Mouse (Mus musculus): ENCODE results near the gene Eps8l3. TPM values are rescaled to one million over a fixed set of nuclear protein-coding genes. Genes with fewer than 3 reads are reported as not detected.
A peak's percentile ranks its signal among the peaks of the same experiment; 100 is the strongest.

Gene Eps8l3
- total RNA-seq, 4 experiments from 2014 or later: not detected

GRCm38 (mm10) chr3:107895720-107896569 is 18.9 kb downstream of the Eps8l3 start, which contains the start of gene Gstm5:
Gstm5 (plus strand) TSS chr3:107895821.
- DNase-seq (ENCODE audit: low spot score): peak; percentile 80

DNA sequence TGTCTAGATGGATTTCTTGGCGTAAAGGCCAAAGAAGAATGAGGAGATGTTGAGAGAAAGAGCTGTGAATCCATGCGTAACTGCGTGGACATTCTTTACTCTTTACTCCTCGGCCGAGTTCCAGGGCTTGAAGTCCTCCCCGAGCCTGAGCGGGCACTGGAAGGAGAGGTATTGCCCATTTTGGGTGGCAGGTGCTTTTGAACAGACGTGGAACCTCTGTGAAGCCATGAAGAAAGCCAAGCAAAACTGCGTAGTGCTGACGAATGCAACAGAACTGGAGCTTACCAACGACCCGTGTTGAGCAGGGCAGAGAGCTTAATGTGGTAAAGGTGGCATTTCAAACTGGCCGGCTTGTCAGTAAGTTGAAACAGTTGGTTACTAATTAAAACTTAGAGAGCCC is 21.7 kb downstream of the Eps8l3 start:
- no peak for DNase-seq (ENCODE audit: low spot score)

GRCm38 (mm10) chr3:107900955-107901673 is 24.1 kb downstream of the Eps8l3 start:
- no peak for DNase-seq (ENCODE audit: low spot score)

- no peak for DNase-seq (ENCODE audit: low spot score)
Measured at GRCm38 (mm10) chr3:107905942-107906341, 28.9 kb downstream of the Eps8l3 start.

DNA sequence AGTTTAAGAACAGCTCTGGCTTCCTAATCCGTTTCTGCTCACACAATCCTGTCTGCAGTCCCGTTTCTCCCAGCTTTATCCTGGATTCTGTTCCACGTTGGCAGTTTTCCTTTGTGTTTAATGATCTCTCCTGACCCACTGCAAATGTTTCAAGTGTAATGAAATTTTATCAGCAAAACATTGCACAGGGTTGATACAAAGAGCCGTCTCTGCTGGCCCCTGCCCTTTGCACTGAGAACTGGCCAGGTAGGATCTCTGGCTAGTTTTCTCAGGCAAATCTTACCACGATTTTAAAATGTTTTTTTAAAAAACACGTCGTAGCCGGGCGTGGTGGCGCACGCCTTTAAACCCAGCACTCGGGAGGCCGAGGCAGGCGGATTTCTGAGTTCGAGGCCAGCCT is 39.6 kb downstream of the Eps8l3 start:
- DNase-seq (ENCODE audit: low spot score): no peak

DNA sequence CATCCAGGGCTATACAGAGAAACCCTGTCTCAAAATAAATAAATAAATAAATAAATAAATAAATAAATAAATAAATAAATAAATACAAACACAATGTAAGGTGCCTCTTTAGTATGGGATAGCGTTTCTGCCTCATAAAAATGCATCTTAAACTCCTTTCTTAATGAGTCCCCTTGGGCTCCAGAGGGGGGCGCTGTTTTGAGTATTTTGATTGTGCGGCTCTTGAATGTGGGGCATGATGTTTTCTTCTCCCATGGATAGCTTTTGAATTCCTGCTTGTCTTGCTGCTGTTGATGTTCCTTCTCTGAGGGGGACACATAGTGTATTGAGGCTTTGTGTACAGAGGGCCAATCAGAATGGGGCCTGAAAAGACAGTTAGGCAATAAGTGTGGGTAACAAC is 40.1 kb downstream of the Eps8l3 start:
- DNase-seq (ENCODE audit: low spot score): no peak

- peak; percentile 66 for DNase-seq (ENCODE audit: low spot score)
Measured at GRCm38 (mm10) chr3:107917783-107918408, 40.9 kb downstream of the Eps8l3 start.

DNA sequence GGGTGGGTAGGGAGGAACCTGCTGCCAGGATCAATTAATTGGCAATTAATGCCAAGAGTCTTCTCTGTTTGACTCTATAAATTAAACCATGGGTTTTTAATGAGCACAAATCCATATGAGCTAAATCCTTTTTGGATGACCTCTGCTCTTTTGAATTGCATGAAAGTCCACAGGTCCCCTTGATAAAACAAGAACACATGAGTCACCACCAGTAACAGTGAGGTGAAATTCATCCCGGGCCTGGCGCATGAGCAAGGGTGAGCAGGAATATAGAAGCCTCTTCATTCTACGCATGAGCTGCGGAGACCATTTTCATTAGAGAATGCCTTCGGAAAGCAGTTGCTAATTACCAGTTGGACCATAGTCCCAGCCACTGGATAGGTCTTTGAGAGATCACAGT is 43.3 kb downstream of the Eps8l3 start:
- DNase-seq (ENCODE audit: low spot score): no peak

- DNase-seq (ENCODE audit: low spot score): no peak
Measured at GRCm38 (mm10) chr3:107925335-107925734, 48.3 kb downstream of the Eps8l3 start.

- no peak for DNase-seq (ENCODE audit: low spot score)
Measured at GRCm38 (mm10) chr3:107927841-107928240, 50.8 kb downstream of the Eps8l3 start.

DNA sequence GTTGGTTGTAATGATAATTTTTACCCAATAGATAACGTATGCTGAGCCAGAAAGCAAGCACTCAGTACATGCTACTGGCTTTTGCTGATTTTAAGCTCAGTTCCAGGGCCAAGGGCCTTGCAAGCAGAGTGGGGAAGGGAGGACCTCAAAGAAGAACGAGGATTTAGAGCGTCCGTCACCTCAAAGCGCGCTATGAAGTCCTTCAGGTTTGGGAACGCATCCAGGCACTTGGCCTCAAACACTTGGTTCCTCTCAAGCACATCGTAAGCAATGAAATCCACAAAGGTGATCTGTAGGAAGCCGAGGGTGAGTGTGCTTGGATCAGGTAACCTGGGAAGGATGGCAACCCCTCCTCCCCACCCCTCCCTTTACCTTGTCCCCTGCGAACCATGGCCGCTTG is 51.7 kb downstream of the Eps8l3 start:
- no peak for DNase-seq (ENCODE audit: low spot score)

DNA sequence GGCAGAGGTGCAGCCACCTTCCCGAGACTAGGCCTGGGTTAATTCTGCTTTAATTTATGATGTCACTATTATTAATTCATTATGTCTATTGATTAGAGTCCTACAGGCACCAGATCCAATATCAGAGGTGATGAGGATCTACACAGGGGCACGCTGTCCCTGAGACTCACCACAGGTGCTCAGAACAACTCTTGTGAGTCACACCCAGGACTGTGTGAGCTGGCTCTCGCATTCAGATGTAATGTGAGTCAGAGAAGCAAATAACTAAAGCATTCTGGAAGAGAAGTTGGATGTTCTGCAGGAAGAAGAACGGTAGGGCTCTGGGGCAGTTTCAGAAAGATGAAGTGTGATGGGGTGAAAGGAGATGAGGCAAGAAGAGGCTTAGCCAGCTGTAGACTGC is 52.2 kb downstream of the Eps8l3 start:
- DNase-seq (ENCODE audit: low spot score): no peak

DNA sequence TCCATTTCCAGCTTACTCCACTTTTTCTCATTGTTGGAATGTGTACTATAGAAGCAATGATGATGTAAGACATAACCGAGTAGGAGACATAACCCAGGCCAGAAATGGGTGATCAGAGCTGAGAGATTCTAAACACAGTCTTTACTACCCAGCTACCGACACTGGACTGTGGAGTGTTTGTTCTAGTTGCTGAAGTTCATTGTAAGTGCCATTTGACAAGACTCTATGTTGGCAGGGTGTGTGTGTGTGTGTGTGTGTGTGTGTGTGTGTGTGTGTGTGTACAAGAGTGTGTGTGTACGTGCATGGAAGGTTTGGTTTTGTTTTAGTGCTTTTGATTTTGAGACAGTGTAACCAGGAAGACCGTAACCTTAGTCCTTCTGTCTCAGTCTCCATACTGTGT is 52.7 kb downstream of the Eps8l3 start:
- no peak for DNase-seq (ENCODE audit: low spot score)

GRCm38 (mm10) chr3:107931134-107931533 is 54.1 kb downstream of the Eps8l3 start:
- DNase-seq (ENCODE audit: low spot score): no peak

DNA sequence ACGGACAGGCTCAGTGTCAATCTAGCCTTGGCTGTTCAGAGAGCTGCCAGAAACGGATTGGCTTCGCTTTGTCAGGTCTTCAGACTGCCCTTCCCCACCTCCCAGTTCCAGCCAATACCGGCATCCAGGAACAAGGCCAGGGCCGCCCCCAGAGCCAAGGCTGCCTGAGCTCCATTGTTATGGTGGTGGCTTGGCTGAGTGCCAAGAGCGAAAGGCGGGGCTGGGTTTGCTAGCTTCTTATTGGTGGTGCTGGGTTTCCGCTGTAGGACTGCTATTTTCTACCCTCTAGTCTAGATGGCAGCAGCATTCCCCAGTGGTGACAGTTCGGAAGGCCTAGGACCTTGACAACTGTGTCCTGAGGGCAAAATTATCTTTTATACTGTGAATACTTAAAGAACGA is 54.6 kb downstream of the Eps8l3 start, which contains the start of gene Gstm7:
Gene Gstm7, minus strand, starts transcription at position 148 of the 400 bp plus-strand sequence.
- DNase-seq (ENCODE audit: low spot score): peak; percentile 97

DNA sequence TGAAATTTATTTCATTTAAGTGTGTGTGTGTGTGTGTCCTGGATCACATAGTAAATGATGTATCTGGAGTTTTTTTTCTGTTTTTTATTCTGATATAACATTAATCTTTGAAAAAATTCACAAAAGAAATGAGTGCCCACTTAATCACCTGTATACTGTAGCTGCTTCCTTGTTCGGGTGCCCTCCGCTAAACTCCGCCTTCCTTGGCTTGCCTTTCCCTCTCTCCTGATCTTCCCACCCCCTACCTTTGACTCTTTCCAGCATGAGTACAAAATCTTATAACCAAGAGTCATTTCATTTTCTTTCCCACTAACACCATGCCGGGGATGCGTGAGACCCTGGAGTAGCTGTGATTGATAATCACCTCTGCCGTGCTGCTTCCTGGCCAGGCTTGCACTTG is 55.1 kb downstream of the Eps8l3 start:
- no peak for DNase-seq (ENCODE audit: low spot score)

DNA sequence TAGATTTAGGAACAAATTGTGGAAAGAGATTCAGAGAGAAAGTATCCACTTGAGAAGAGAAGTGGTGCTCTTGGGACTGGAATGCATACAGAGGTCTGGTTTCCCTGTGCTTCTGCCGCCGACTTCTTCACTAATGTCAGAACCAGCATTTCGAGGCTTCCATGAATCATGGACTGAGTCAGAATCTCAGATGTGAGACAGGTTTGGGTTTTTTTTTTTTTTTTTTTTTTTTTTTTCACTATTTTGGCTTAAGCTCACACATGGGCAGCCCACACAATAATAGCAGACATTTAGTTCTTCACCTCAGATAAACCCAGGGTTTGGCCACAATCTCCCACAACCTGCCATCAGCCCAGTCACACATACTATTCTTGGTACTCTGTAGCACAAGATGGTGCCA is 58.2 kb downstream of the Eps8l3 start:
- DNase-seq (ENCODE audit: low spot score): no peak

DNA sequence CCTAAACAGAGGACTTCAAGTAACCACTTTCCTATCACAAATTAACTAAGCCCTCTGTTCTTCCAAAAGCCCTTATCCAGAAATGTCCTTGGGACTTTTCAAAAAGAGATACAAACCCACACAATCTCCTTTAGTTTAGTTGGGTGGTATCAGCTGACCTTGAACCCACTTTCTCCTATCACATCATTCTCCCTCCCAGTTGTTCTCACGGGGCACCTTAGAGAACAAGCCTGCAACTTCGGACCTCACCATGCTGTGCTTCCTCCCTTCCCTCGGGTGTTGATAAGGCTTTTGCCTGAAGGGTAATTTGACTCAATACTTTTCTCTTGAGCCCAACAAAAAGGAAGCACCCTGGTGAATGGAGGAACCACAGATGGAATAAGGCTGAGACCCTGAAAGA is 58.9 kb downstream of the Eps8l3 start:
- DNase-seq (ENCODE audit: low spot score): no peak

DNA sequence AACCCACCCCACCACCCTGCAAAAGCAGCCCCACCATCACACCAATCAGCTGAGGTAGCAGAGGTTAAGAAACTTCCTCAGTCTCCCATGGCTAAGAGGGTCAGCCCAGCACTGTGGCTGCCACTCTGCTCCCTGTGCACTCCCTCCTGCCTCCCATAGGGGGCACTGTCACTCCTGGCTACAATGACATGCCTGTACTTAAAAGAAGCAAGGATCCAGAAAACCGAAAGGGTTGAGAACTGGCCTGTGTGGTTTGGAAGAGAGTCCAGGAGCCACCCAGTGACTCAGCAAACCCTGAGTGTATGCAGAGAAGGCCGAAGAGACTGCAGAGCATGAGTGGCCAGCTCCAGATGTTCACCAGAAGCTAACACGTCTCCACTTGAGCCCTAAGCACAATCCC is 62.4 kb downstream of the Eps8l3 start:
- peak; percentile 86 for DNase-seq (ENCODE audit: low spot score)

DNA sequence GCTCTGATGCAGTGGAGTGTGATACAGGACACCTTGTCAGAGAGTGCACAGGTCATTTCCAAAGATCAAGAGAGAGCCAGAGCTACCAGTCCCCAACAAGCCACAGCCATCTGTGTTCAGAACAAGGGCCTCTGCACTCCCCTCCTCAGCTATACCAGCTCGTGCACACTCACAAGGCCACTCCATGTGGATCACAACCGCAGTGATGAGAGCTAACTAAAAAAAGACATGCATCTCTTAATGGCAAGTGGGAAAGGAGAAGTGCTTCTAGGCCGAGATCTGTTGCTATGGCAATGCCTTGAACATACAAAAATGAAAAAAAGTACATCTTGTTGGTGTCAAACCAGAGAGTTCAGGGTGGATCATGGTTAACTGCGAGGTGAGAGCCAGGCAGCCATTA is 62.8 kb downstream of the Eps8l3 start:
- no peak for DNase-seq (ENCODE audit: low spot score)

- no peak for DNase-seq (ENCODE audit: low spot score)
Measured at GRCm38 (mm10) chr3:107940524-107940923, 63.5 kb downstream of the Eps8l3 start.

DNA sequence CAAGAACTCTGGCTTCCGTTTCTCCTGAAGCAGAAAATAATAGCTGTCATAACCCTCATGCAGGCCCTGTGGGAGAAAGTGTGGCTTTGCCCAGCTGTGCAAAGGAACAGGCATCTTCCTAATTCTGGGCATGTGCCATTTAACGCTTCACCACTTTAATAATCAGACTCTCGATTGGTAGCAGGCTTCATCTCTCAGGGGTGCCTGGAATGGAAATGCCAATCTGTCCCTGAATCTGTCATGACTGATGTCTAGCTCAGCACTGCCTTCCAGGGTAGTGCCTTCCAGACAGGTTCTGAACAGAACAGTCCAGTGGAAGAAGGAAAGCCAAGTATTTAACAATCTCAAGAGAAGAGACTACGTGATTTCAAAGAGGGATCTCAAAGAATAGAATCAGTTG is 64.2 kb downstream of the Eps8l3 start:
- DNase-seq (ENCODE audit: low spot score): no peak
